Mouse (Mus musculus) frontal cortex, postnatal 10 days (tissue): ENCODE data around the gene Ccdc74a.
"Not testable (repeated sequence)": the region's sequence is repeated elsewhere in the genome, so short reads cannot be mapped to it uniquely, and the experiment has no call there.

Experiments used
- DNase-seq, 2 experiments: peaks; one replicate each; pipeline ENCODE4 v3.0.0; 2022; ENCODE audit warnings: low spot score in 2 of 2, mixed read lengths in 1 of 2

Ccdc74a gene

DNA sequence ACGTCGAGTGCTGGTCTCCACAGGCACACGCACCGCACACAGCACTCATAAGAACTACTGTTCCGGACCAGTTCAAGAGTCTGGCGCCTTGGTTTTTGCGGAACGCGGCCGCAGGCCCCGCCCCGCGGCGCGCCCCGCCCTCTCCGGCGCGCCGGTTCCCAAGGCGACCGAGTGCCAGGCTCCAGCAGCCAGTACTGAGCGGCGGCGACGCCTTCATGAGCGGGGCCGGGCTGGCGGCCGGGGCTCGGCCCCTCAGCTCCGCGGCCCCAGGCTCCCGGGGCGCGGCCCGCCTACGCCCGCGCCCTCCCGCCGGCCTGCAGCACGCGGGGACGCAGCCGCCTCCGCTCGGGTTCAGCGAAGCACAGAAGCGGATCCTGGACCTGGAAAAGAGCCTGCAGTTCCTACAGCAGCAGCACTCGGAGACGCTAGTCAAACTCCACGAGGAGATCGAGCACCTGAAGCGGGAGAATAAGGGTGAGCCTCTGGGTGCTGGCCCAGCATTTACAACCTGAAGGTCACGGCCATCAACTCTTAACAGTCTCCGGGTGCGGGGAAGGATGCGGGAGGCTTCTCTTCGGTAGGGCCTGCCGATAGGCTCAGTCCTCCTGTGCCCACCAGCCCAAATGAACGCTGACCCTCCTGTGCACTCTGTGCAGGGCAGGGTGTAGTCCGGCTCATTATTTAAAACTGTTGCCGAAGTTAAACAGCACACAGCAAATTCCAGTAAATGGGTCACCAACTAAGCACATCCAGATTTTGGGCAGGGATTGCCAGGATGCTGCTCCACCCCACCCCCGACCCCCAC, at the start of gene Ccdc74a:
Gene Ccdc74a (plus strand): TSS at position 161 of the 805 bp plus-strand sequence.
- DNase-seq: peak; percentile 69 to 78

DNA sequence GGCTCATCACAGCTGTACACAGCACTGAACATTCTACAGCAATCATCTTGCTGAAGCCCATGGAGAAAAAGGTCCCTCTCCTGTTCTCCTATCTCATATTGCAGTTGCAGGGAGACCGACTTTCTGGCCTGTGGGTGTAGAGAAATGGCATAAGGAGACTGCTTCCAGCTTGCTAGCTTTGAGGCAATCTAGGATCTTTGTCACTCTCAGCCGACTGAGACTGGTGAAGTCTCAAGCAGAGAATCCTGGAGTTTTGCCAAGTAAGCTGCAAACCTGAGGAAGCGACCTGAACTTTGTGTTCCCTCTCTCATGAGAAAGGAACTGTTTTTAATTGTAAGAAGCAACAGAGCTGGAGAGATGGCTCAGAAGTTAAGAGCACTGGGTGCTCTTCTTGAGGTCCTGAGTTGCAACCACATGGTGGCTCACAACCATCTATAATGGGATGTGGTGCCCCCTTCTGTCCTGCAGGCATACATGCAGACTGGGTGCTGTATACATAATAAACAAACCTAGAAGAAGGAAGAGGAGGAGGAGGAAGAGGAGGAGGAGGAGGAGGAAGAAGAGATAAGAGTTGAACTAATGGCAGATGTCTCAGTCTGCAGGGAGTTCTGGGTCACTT, 45.2 kb upstream of the Ccdc74a start:
- DNase-seq: no peak

DNA sequence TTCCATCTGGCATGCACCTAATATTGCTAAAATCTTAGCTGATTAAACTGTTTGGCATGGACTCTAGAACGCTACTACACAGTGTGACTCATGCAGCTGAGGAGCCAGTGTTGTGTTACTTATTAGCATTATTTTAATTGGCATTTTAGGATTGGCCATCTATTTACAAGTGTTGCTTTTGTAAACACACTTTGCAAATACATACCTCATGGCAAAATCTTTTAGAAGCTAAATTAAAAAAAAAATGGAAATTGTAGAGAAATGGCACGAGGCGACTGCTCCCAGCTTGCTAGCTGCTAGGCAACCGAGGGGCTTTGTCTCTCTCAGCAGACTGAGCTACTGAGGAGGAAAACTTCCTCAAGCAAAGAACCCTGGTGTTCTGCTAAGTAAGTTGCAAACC, 41.3 kb upstream of the Ccdc74a start:
- no peak for DNase-seq

DNA sequence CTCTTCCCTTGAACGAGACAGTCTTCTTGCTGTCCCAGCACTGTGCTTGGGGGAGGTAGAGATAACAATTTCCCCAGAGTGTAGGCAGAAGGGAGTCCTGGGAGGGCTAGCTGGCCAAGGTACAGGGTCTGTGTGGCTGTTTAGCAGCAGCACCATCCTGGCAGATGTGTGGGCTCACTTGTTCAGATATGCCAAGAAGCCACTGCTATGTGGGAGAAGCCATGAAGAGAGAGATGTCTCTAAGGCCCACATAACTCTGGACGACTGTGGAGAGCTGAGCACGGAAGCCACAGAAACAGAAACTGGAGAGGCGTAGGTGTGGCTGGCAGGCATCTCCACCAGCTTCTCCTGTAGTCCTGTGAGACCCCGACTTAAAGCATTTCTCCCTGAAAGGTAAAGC, 40.6 kb upstream of the Ccdc74a start:
- no peak for DNase-seq

DNA sequence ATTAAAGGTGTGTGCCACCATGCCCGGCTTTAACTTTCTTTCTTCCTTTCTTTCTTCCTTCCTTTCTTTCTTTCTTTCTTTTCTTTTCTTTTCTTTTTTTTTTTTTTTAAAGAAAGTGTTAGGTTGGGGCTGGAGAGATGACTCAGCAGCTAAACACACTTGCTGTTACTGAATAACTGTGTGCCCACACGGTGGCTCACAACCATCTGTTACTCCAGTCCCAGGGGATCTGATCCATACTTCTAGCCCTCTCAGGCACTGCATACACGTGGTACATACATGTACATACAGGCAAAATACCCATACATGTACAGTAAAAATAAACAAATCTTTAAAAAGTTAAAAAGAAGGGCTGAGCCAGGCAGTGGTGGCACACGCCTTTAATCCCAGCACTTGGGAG, 34.9 kb upstream of the Ccdc74a start:
- no peak for DNase-seq

DNA sequence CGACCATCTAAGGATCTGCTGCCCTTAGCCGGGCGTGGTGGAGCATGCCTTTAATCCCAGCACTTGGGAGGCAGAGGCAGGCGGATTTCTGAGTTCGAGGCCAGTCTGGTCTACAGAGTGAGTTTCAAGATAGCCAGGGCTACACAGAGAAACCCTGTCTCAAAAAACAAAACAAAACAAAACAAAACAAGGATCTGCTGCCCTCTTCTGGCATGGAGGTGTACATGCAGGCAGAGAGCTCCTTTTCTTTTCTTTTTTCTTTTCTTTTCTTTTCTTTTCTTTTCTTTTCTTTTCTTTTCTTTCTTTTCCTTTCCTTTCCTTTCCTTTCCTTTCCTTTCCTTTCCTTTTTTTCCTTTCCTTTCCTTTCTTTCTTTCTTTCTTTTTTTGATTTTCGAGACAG, 31.5 kb upstream of the Ccdc74a start:
- DNase-seq: not testable (repeated sequence)

DNA sequence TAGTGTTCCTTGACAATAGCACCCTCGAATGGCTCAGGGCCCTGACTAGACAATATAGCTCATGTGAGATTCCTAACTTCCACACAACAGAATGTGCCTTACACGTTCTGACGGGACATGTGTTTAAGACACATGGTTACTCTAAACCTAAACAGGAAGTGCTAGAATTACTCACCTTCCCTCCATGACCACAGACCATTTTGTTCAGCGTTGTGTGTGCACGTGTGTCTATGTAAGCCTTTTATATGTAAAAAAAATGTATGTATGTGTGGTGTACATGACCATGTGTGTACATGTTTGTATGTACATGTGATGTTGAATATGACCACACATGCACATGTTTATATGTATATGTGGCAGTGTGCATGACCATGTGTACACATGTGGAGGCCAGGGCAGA, 30.1 kb upstream of the Ccdc74a start:
- no peak for DNase-seq

DNA sequence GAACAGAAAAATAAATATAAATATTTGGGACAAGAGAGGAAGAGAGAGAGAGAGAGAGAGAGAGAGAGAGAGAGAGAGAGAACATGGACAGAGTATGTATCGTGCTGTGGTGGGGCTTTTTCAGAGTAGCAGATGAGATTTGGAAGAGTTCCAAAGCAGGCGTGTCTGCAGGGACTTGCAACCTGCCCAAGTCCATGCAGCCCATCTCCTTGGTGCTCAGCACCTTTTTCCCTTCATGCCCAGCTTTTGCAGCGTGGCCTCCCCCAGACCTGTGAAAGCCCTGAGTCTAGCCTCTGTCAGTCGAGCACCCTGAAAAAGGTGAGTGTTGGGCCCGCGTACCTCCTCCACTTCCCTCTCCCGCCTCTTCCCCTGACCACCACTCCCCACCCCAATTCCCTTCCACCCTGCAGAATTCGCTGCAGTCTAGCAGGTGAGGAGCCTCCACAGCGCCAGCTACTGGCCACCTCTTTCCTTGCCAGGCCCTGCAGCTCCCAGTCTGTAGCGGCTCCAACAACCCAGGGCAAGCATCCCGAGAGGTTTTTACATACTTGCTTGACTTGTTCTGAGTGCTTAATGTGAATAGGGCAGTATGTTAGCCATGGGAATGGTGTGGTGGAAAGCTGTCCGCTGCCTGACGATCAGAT, 28.2 kb upstream of the Ccdc74a start:
- peak in 1 of 2 experiments; percentile 33 for DNase-seq

DNA sequence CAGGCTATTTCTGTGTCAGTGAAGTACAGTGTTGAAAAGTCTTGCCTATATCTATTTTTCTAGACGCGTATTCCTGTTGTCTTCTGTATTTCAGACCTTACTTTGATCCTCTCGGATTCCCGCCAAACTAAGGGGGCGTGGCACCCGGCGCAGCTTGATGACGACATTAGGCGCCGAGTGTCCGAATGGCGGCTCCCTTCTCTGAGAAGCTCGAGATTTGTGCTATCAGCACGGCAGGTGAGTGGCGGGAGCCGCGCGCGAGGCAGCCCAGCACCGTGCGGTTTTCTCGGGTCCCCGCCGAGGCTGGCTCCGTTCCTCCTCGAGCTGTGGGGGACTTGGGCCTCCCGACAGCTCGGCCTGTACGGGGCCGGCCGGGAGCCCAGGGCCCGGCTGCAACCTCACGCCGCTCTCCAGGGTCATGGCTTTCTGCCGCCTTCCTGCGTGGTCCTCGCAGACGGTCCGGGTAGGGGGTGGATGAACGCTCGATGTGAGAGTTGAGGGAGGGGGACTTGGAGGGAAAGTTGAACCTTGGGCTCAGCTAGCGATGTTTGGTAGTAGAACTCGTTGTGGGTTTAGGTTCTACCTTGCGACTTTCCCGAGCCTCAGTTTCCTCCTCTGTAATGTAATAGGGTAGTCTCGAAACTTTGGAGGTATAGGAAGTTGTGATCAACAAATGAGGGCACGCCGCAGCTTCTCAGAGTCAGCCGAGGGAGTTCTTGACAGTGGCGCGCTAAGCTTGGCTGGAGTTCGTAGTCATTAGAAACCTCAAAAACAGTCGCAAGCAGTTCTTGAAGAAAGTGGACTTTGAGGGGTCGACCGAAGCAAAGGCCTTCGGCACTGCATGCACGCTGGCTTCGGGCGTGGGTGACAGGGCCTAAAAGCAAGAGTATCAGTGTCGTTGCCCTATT, 26.8 kb upstream of the Ccdc74a start, which contains the start of gene Smpd4:
Gene Smpd4 (plus strand): TSS at position 157 of the 908 bp plus-strand sequence.
- DNase-seq: peak; percentile 77 to 88

DNA sequence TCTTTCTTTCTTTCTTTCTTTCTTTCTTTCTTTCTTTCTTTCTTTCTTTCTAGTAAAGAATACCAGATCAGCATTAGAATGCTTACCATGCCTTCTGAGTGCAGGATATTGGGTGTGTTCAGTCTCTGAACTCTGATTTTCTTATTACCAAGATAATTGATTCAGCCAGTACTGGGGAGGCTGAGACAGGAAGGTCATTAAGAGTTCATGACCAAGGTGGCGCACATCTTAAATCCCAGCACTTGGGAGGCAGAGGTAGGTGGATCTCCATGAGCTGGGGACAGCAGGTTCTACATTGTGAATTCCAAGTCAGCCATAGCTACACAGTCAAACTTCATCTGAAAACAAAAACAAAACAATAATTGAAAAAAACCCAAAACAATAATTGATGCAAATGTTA, 24.3 kb upstream of the Ccdc74a start:
- no peak for DNase-seq

DNA sequence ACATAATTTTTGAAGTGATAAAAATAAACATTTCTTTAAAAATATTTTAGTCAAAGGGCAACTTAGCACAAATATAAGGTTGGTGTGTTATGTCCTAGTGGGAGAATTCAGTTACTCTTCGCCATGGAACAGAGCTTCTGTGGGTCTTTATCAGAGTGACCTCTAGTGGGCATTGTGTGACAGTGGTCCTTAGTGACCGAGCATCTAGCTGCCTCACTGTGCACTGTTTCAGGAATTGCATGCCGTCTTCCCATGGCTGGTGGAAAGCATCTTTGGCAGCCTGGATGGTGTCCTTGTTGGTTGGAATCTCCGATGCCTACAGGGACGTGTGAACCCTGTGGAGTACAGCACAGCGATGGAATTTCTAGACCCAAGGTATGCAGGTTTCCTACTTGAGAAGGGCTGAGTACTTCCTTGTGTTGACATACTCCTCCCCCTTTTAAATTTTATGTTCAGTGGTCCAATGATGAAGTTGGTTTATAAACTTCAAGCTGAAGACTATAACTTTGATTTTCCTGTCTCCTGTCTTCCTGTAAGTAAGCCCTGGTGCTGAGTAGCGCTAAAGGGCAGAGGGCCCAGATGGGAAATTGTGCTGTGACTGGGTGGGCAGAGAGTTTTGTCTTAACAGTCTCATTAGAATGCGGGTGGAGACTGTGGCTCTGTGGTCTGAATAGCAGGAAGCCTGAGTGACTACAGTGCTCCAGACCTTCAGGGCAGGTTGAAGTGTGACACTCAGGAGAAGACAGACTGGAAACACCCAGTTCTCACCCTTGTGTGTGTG, 20.6 kb upstream of the Ccdc74a start:
- DNase-seq: no peak

DNA sequence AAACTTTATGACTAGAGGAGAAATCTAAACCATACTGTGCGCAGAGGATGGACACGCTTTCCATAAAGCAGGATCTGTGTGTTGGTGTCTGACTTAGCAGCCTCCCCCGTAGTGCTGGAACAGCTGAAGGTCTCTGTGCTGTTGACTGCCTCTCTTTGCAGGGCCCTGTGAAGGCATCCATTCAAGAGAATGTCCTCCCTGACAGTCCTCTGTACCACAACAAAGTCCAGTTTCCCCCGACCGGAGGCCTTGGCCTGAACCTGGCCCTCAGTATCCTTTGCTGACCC, 20.1 kb upstream of the Ccdc74a start:
- no peak for DNase-seq

DNA sequence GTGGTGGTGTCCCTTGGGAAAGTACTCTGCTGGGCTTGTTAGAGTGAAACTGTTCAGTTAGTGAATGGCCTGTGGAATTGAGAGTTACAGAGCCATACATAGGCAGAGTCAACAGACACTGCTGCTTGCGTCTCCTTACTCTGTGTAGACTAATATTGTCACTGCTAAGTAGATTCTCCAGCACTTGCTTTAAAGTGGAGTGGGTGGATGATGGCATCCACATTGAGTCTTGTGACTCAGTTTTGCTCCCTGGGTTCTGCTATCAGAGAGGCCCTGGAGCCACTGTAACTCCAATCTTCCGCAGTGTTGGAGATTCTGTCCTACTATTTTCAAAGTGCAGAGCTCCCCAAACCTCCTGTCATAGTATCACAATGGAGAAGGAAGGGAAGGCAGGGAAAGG, 13.7 kb upstream of the Ccdc74a start:
- DNase-seq: no peak

DNA sequence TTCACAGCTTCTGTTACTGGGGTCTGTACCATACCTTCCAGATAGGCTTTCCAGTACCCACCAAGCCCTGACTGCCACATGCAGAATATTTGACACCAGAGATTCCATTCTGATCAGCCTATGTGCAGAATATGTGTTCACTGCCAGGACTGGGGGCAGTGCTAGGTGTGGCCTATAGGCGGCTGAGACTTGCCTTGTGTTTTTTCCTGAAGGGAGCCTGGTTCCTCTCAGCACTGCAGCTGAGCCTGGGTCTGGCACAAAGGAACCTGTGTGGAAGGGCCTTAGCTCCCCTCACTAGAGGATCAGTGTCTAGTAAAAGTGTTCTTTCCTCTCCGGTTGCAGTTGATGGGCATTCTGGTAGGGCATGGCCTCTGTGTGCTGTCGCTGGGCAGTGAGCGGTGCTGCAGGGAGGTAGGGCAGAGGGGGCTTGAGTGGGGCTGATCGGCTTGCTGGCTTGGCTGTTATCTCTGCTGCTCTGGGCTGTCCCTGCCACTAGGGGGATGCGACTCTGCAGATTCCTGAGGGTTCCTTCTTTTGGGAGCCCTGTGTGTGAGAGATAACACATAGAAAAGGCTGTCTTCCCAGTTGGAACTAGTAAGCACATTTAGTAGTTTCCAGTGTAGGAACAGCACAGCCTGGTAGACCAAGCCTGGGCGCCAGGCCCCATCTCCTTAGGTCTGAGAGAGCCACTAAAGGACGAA, 12.6 kb upstream of the Ccdc74a start:
- no peak for DNase-seq

DNA sequence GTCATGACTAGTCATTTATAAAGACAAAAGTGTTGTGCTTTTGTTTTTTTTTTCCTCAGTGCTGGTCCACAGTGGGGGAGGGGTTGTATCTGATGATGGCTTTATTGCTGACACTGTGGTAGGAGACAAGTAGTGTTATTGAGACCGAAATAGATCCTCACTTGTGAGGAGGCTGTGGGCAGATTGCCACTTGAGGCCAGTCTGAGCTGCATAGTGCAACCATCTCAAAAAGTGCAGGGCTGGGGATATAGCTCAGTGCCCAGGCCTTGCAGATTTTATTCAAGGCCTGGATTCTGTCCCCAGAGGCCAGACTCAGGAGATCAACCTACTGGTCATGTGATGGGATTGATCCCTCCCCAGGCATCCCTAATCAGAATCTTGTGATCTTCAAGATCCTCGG, 9.4 kb upstream of the Ccdc74a start:
- DNase-seq: no peak

DNA sequence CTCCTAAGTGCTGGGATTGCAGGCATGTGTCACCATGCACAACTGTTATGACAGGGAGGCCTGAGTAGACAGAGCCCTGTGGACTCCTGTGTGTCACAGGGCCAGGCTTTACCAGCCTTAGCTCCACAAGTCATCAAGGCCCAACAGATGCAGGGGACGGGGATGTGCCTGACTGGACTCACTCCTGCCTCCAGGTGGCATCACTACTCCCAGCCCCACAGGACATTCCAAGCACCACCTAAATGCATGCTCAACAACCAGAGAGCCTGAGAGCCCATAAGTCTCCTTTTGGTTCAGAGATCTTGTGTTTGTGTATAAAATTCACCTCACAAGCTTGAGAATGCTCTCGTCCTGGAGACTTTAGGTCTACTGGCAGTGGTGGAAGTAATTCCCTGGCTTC, 8.7 kb upstream of the Ccdc74a start:
- DNase-seq: no peak

DNA sequence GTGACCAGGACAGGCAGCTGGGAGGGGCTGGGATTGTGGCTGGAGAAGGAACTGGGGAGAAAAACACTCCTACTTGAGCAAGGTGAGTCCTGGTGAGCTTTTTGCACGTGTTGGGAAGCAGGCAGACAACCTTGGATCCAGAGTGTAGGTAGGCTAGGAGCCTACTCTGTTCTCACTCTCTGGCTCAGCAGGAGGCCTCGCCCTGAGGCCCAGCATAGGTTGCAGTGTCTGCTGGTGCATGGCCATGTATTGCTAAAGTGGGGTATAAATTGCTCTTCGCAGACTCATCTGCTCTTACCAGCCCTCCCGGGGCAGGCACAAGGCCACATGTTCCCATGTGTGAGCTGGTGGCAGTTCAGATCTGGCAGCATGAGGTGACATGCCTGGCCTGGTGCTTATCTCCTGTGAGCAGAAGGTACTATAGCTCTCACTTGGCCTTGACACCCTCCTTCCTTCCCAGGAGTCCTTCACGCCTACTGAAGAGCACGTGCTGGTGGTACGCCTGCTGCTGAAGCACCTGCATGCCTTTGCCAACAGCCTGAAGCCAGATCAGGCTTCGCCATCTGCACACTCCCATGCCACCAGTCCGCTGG, 8.1 kb upstream of the Ccdc74a start:
- no peak for DNase-seq

DNA sequence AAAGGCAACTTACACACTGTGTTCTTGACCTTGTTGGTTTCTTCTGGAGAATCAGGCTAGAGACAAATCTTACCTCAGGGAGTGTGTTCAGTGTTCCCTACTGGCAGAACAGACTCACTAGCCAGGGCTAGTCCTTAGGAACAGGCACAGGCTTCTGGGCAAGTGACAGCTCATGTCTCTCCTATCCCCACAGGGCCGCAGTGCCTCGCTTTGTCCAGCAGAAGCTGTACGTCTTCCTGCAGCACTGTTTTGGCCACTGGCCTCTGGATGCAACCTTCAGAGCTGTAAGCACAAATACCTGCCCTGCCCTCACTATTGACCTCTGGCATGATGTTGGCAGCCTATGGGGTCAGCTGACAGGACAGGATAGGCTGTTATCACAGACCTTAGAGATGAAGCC, 7.2 kb upstream of the Ccdc74a start:
- no peak for DNase-seq

DNA sequence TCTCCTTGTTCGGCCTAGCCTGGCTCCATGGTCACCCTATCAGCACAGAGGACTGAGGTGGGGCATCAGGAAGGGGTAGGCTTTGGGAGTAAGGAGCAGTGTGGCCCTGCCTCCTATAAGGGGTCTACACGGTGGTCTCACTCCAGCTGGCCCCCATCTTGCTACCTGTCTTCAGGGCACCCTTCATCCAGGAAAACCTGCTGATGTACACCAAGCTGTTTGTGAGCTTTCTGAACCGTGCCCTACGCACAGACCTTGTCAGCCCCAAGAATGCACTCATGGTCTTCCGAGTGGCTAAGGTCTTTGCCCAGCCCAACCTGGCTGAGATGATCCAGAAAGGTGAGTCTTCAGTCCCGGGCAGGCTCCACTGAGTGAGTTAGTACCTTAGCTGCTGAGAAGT, 6.3 kb upstream of the Ccdc74a start:
- no peak for DNase-seq

DNA sequence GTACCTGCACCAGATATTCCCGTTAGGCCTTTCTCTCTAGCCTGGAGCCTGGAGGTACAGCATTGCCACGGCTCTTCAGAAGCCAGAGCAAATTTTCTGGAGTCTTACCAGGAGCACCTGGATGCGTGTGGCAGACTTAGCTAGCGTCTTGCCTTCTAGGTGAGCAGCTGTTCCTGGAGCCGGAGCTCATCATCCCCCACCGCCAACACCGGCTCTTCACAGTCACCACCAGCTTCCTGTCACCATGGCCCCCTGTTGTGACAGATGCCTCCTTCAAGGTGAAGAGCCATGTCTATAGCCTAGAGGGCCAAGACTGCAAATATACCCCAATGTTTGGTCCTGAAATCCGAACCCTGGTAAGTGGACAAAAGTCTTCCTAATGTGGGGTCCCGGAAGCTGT, 5.6 kb upstream of the Ccdc74a start:
- no peak for DNase-seq
